Mouse (Mus musculus): ENCODE measurements around the gene Apba3. TPM values are rescaled to one million over a fixed set of nuclear protein-coding genes. Genes with fewer than 3 reads are reported as not detected.

Gene Apba3
- polyA plus RNA-seq, 1 experiment = 5.7 TPM

DNA sequence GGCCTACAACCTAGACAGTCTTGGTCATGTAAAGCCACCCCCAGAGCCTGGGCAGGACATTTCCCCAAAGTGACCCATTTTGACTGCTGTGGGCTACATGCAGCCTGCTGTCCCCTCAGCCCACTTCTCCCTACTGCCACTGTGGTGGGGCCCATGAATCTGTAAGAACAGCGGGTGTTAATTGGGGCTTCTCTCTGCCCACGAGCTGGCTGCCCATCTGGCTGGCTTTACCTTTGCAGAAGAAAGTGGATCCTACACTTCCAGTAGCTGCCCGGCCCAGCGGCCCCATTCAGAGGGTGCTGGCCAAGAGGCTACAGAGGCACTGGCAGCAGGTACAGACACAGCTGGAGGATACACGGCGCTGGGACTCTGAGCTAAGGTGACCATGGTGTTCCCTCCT is 21.6 kb upstream of the Apba3 start:
- no peak overlapping the region for H3K4me3 ChIP-seq (replicated peaks)
- H3K4me1 ChIP-seq (ENCODE audit: control insufficient read depth) = peaks cover 5% of the 10 kb centered on the region; the same call in 1 of the 2 replicates
- no peaks in the 10 kb centered on the region for H3K36me3 ChIP-seq (ENCODE audit: control insufficient read depth)
- H3K27me3 ChIP-seq (ENCODE audit: control insufficient read depth) = peaks cover 42% of the 10 kb centered on the region
- TF ChIP-seq GATA1 (IDR thresholded peaks at IDR 0.05; ENCODE audit: low read length) = no peak
- TF ChIP-seq TAL1 (IDR thresholded peaks at IDR 0.05; ENCODE audit: low read length) = no peak
- no peaks in the 10 kb centered on the region for H3K9me3 ChIP-seq (ENCODE audit: control insufficient read depth, low read length)

DNA sequence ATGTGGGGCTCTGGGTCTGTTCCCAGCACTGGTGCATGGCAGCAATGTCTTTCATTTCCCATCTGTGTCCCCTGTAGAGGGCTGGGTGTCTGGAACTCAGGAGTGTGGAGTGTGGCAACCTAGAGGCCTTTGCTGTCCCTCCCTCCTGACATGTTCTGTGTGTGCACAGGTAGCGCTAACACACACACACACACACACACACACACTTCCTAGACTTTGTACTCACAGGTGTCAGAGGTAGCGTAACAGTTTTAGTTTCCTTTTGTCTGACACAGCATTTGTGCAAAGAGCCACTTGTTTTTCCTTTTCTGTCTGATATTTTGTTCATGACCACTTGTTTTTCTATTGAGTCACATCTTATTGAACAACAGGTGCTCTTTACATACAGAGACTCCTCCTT is 19.0 kb upstream of the Apba3 start:
- Histone ChIP-seq H3K4me3 (replicated peaks) (no peak overlapping the region), H3K4me1 (ENCODE audit: control insufficient read depth) (peaks cover 5% of the 10 kb centered on the region; the same call in 1 of the 2 replicates), H3K36me3 (ENCODE audit: control insufficient read depth) (no peaks in the 10 kb centered on the region), H3K9me3 (ENCODE audit: control insufficient read depth, low read length) (no peaks in the 10 kb centered on the region), H3K27me3 (ENCODE audit: control insufficient read depth) (peaks cover 33% of the 10 kb centered on the region)
- TF ChIP-seq TAL1 (IDR thresholded peaks at IDR 0.05; ENCODE audit: low read length) (no peak), GATA1 (IDR thresholded peaks at IDR 0.05; ENCODE audit: low read length) (no peak)

DNA sequence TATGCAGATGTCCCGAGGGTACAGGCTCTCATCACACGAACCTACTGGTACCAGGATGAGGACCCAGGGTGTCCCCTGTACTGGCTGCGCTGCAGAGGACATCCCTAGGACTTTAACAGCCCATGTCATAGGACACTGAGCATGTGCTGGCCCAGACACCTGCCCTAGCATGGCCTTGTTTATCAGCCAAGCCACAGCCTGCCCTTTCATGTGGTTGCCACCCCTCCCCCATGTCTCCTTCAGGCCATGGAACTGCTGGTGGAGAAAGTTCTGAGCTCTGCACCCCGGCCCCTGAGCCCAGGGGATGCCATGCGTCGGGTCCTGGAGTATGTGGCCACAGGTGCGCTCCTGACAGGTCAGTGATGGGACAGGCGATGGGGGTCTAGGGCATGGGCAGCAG is 17.3 kb upstream of the Apba3 start:
- no peaks in the 10 kb centered on the region for H3K9me3 ChIP-seq (ENCODE audit: control insufficient read depth, low read length)
- no peak for TF ChIP-seq GATA1 (IDR thresholded peaks at IDR 0.05; ENCODE audit: low read length)
- no peak for TF ChIP-seq TAL1 (IDR thresholded peaks at IDR 0.05; ENCODE audit: low read length)
- no peak overlapping the region for H3K4me3 ChIP-seq (replicated peaks)
- H3K36me3 ChIP-seq (ENCODE audit: control insufficient read depth) = no peaks in the 10 kb centered on the region
- H3K4me1 ChIP-seq (ENCODE audit: control insufficient read depth) = peaks cover 2% of the 10 kb centered on the region; the same call in 1 of the 2 replicates
- peaks cover 34% of the 10 kb centered on the region for H3K27me3 ChIP-seq (ENCODE audit: control insufficient read depth)

DNA sequence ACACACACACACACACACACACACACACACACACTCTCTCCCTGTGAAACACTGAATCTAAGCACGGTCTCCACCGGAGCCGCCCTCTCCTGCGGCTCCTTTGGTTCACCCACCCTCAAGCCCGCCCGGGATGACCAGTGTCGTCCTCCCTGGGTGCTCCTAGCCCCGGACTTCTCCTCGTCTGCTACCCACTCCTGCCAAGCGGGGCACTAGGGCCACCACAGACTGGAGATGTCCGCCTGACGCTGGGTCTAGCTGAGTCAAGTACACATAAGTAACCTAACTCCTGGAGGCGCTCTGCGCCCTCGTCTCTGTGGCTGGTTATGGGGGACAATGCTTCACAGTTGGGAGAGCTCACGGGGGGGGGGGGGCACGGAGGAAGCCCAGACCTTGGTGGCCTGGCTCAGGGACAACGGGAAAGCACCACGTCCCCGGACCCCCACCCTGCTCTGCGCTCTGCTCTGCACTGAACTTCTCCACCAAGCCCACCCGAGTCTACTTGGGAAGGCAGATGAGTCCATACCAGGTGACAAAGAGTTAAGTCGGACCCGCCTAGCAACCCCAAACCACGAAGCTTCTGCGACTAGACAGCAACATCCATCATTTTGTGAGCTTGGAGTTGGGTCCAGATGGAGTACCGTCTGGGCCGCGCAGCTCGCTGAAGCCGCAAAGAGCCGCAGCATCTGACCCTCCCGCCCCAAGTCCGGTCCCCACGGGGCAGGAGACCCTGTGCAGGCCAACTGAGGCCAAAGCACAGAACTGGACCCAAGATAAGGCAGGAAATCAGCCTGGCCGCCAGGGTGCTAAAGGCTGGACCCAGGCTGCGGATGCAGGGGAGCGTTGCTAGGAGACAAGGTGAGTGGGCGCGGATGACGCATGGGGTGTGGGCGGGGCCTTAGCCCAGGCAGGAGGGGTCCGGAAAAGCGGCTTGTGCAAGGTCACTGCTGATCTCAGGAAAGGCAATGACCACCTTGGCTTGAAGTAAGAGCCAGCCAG is 14.0 kb upstream of the Apba3 start, which contains the start of gene Matk:
Matk (plus strand) TSS at position 512 of the 996 bp plus-strand sequence.
- H3K9me3 ChIP-seq (ENCODE audit: control insufficient read depth, low read length) = no peaks in the 10 kb centered on the region
- H3K36me3 ChIP-seq (ENCODE audit: control insufficient read depth) = no peaks in the 10 kb centered on the region
- peaks cover 58% of the 10 kb centered on the region for H3K27me3 ChIP-seq (ENCODE audit: control insufficient read depth)
- no peak within 1 kb of the TSS for H3K4me3 ChIP-seq (replicated peaks)
- peaks cover 2% of the 10 kb centered on the region; the same call in 1 of the 2 replicates for H3K4me1 ChIP-seq (ENCODE audit: control insufficient read depth)
- TF ChIP-seq GATA1 (IDR thresholded peaks at IDR 0.05; ENCODE audit: low read length) = no peak
- TF ChIP-seq TAL1 (IDR thresholded peaks at IDR 0.05; ENCODE audit: low read length) = no peak

DNA sequence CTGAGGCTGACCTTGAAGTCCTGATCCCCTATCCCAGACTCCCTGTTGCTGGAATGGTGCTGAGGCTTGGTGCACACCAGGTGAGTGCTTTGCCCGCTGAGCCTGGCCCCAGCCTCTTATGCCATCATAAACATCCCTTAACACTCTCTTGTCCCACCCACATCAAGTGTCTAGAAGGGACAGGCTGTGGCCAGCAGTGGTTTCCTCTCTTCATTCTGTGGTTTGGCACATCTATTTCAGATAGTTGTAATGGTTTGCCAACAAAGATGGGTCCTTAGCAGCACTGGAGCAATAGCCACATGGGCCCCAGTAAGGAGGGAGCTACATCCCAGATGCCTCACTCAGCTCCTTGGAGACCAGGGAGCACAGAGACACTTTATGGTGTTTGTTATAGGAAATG is 11.9 kb upstream of the Apba3 start:
- Histone ChIP-seq H3K9me3 (ENCODE audit: control insufficient read depth, low read length) (peaks cover 1% of the 10 kb centered on the region; the same call in 1 of the 2 replicates), H3K4me1 (ENCODE audit: control insufficient read depth) (peaks cover 2% of the 10 kb centered on the region; the same call in 1 of the 2 replicates), H3K4me3 (replicated peaks) (no peak overlapping the region), H3K27me3 (ENCODE audit: control insufficient read depth) (peaks cover 80% of the 10 kb centered on the region), H3K36me3 (ENCODE audit: control insufficient read depth) (no peaks in the 10 kb centered on the region)
- TF ChIP-seq GATA1 (IDR thresholded peaks at IDR 0.05; ENCODE audit: low read length) (no peak), TAL1 (IDR thresholded peaks at IDR 0.05; ENCODE audit: low read length) (no peak)

DNA sequence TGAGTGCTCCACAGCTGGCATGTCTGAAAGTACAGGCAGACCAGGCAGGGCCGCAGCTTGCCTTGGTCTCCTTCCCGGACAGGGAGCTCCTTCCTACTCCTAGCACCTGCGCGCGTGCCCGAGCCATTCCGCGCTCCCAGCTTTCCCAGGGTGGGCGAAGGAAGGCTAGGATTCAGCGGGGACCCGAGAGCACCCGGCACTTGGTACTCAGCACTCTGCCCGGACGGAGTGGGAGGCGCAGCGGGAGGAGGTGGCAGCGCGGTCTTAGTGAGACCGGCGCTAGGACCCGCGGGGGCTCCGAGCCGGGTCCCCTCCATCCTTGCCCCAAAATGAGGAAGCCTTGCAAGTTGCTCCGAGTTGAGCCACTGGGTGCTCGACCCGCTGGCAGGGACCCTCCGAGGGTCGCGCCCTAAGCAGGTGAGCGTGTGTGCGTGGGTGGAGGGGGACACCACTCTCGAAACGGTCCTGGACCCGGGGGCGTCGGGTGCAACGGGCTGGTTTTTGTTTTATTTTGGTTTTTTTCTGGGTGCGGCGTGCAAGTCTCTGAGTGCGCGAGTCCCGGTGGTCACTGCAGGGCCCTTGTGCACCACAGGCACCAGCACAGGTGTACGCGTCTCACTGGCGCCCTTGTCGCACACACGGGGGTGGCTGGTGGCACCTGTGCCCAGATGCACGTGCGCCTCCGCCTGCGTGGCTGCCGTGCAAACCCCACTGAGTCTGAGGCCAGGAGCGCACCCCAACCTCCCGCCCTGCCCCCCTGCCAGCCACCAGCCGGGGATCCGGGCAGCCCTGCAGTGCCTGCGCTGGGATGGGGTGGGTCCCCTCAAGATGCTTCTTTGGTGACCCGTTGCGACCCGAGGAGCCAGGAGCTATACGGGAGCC is 9.4 kb upstream of the Apba3 start:
- Histone ChIP-seq H3K27me3 (ENCODE audit: control insufficient read depth) (peaks cover 76% of the 10 kb centered on the region), H3K9me3 (ENCODE audit: control insufficient read depth, low read length) (peaks cover 10% of the 10 kb centered on the region), H3K4me1 (ENCODE audit: control insufficient read depth) (peaks cover 2% of the 10 kb centered on the region; the same call in 1 of the 2 replicates), H3K36me3 (ENCODE audit: control insufficient read depth) (peaks cover under 1% of the 10 kb centered on the region; the same call in 1 of the 2 replicates), H3K4me3 (replicated peaks) (peak overlapping the region; percentile 19)
- TF ChIP-seq GATA1 (IDR thresholded peaks at IDR 0.05; ENCODE audit: low read length) = no peak
- TF ChIP-seq TAL1 (IDR thresholded peaks at IDR 0.05; ENCODE audit: low read length) = no peak

DNA sequence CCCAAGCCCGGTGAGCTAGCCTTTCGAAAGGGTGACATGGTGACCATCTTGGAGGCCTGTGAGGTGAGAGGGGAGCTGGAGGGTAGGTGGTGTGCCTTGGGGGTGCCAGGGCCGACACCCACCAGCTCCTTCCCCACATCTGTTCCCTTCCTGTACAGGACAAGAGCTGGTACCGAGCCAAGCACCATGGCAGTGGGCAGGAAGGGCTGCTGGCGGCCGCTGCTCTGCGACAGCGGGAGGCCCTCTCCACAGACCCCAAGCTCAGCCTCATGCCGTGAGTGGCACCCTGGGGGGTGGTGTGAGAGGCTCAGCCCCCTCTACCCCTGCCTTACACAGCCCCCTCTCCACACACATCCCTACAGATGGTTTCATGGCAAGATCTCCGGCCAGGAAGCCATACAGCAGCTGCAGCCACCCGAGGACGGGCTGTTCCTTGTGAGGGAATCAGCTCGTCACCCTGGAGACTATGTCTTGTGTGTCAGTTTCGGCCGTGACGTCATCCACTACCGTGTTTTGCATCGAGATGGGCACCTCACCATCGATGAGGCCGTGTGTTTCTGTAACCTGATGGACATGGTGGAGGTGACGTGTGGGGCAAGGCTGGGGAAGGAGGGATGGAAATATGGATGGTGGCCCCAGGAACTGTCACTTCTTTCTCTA is 7.4 kb upstream of the Apba3 start:
- peaks cover 57% of the 10 kb centered on the region for H3K27me3 ChIP-seq (ENCODE audit: control insufficient read depth)
- H3K9me3 ChIP-seq (ENCODE audit: control insufficient read depth, low read length) = peaks cover 10% of the 10 kb centered on the region
- no peak overlapping the region for H3K4me3 ChIP-seq (replicated peaks)
- no peak for TF ChIP-seq TAL1 (IDR thresholded peaks at IDR 0.05; ENCODE audit: low read length)
- no peak for TF ChIP-seq GATA1 (IDR thresholded peaks at IDR 0.05; ENCODE audit: low read length)
- peaks cover 20% of the 10 kb centered on the region for H3K36me3 ChIP-seq (ENCODE audit: control insufficient read depth)
- peaks cover 6% of the 10 kb centered on the region; the same call in 1 of the 2 replicates for H3K4me1 ChIP-seq (ENCODE audit: control insufficient read depth)

DNA sequence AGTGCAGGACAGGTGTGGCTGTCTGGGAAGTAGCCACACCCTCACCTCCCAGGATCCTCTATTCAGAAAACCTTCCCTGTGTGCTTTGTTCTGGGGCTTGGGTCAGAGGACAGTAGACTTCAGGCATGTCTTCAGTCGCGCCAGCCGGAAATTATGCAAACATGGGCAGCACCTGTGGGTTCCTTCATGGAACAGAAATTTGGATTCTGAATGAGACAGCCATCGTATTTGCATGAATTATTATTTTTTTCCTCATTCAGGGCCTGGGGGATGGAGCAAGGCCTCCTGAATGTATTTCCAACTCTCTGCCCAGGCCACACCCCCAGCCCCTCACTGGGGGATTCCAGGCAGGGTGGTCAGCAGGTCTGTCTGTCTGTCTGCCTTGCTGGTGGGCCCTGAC is 5.7 kb upstream of the Apba3 start:
- Histone ChIP-seq H3K9me3 (ENCODE audit: control insufficient read depth, low read length) (peaks cover 10% of the 10 kb centered on the region), H3K36me3 (ENCODE audit: control insufficient read depth) (peaks cover 35% of the 10 kb centered on the region), H3K4me3 (replicated peaks) (no peak overlapping the region), H3K27me3 (ENCODE audit: control insufficient read depth) (peaks cover 44% of the 10 kb centered on the region), H3K4me1 (ENCODE audit: control insufficient read depth) (peaks cover 23% of the 10 kb centered on the region)
- TF ChIP-seq GATA1 (IDR thresholded peaks at IDR 0.05; ENCODE audit: low read length) (no peak), TAL1 (IDR thresholded peaks at IDR 0.05; ENCODE audit: low read length) (no peak)

Data from erythroblast, embryonic 14.5 days (primary cell).